Comparison of ENCODE assay signal across 20 mouse cellular contexts in genomic region chr1:187969491-187969890, GRCm38 (mm10).
DNase-seq lines count a peak whose midpoint lies in the region; ATAC-seq and TF ChIP-seq lines count a peak whose summit lies in the region.
"Had no signal": no experiment of that assay in that cellular context is flagged by ENCODE, and none has a peak within 500 bp of the region (broad histone marks: within the 10 kb centered on the region; RNA-seq: fewer than 3 reads in every experiment).

No protein-coding gene starts in this region.

- no peak for TF ChIP-seq POLR2A in heart, adult 2 months (IDR thresholded peaks at IDR 0.05; ENCODE audit: insufficient read depth, low read depth, low read length)

- H3K4me2 ChIP-seq in heart, embryonic 11.5 days, result no peak overlapping the region
- no peak overlapping the region for H3K4me2 ChIP-seq in heart, embryonic 16.5 days (ENCODE audit: low read depth, low read length)
- H3K4me2 ChIP-seq: embryonic facial prominence, embryonic 12.5 days; forebrain, embryonic 12.5 days; hindbrain, embryonic 15.5 days had no signal

- H3K4me1 ChIP-seq in heart, embryonic 10.5 days, result peaks cover 33% of the 10 kb centered on the region
- H3K4me1 ChIP-seq in heart, embryonic 11.5 days (ENCODE audit: control insufficient read depth, insufficient read depth, low read length), result peaks cover 26% of the 10 kb centered on the region
- peaks cover 11% of the 10 kb centered on the region for H3K4me1 ChIP-seq in heart, embryonic 16.5 days (ENCODE audit: control insufficient read depth, insufficient read depth, low read length)
- no peaks in the 10 kb centered on the region; the same call in 1 of the 2 replicates for H3K4me1 ChIP-seq in heart, adult 2 months (ENCODE audit: control insufficient read depth, insufficient read depth, low read length)
- H3K4me1 ChIP-seq: hindbrain, embryonic 15.5 days had no signal

- H3K9ac ChIP-seq in heart, embryonic 11.5 days (ENCODE audit: low read depth, low read length), result no peak overlapping the region
- H3K9ac ChIP-seq in heart, embryonic 16.5 days (ENCODE audit: low read length), result no peak overlapping the region
- no peak overlapping the region for H3K9ac ChIP-seq in heart, adult 2 months (ENCODE audit: low read depth, low read length)
- H3K9ac ChIP-seq: embryonic facial prominence, embryonic 12.5 days; forebrain, embryonic 12.5 days; hindbrain, embryonic 15.5 days had no signal

- no peaks in the 10 kb centered on the region for H3K36me3 ChIP-seq in heart, embryonic 10.5 days
- no peaks in the 10 kb centered on the region for H3K36me3 ChIP-seq in heart, embryonic 11.5 days (ENCODE audit: control insufficient read depth, insufficient read depth, low read length)
- H3K36me3 ChIP-seq in heart, embryonic 16.5 days (ENCODE audit: control insufficient read depth, insufficient read depth), result no peaks in the 10 kb centered on the region
- no peaks in the 10 kb centered on the region; the same call in 1 of the 2 replicates for H3K36me3 ChIP-seq in heart, adult 2 months (ENCODE audit: control insufficient read depth, insufficient read depth, low read length)
- H3K36me3 ChIP-seq: embryonic facial prominence, embryonic 12.5 days; forebrain, embryonic 12.5 days; hindbrain, embryonic 10.5 days; hindbrain, embryonic 15.5 days had no signal

- intact Hi-C loops in heart, adult 2 months (cut with DNase I), result no loop called here
- intact Hi-C loops in left cerebral cortex, postnatal 4 days (cut with DNase I), result loop anchor here (10.0 kb wide), 1 partner anchor 825 kb away; no protein-coding TSS in a partner anchor
- intact Hi-C loops in left cerebral cortex, postnatal 14 days (cut with DNase I), result no loop called here

- H3K9me3 ChIP-seq in heart, embryonic 10.5 days, result no peaks in the 10 kb centered on the region
- H3K9me3 ChIP-seq in heart, embryonic 11.5 days (replicated peaks; ENCODE audit: control insufficient read depth, low read length), result no peaks in the 10 kb centered on the region
- no peaks in the 10 kb centered on the region for H3K9me3 ChIP-seq in heart, embryonic 16.5 days (replicated peaks; ENCODE audit: control insufficient read depth, low read length)
- H3K9me3 ChIP-seq: embryonic facial prominence, embryonic 12.5 days; forebrain, embryonic 12.5 days; hindbrain, embryonic 10.5 days; hindbrain, embryonic 15.5 days had no signal

- no peak for ATAC-seq in heart, embryonic 11.5 days (replicated peaks; ENCODE audit: insufficient number of reproducible peaks, low FRiP score, low TSS enrichment)
- no peak for ATAC-seq in heart, embryonic 16.5 days (replicated peaks; ENCODE audit: extremely low read depth, insufficient read depth, low FRiP score)
- ATAC-seq: forebrain, embryonic 16.5 days; inflammation-experienced regulatory T-cells, adult 6 months; intestine, postnatal 0 days had no signal

- DNase-seq in cerebellum, postnatal 14 days, result peak; percentile 47 to 62
- DNase-seq in cerebellum, adult 11-12 months, result no peak
- DNase-seq in heart, embryonic 10.5 days (ENCODE audit: low spot score), result no peak
- DNase-seq in heart, adult 2 months, result no peak
- DNase-seq in left cerebral cortex, postnatal 4 days, result peak; percentile 50
- DNase-seq in left cerebral cortex, postnatal 14 days (ENCODE audit: low spot score in 2 of 2), result no peak
- DNase-seq: adrenal gland, postnatal 10 days; embryo, embryonic 11 days; gastrocnemius, postnatal 10 days; heart, postnatal 14 days; kidney, adult 8-10 months had no signal

- H3K79me2 ChIP-seq in heart, adult 2 months (replicated peaks; ENCODE audit: control insufficient read depth, insufficient read depth, low read length), result no peaks in the 10 kb centered on the region

- peak overlapping the region; percentile 47; the same call in 1 of the 2 replicates for H3K27ac ChIP-seq in heart, embryonic 10.5 days
- no peak overlapping the region for H3K27ac ChIP-seq in heart, embryonic 11.5 days (ENCODE audit: low read depth, low read length)
- peak overlapping the region; percentile 59; the same call in 1 of the 2 replicates for H3K27ac ChIP-seq in heart, embryonic 16.5 days (ENCODE audit: low read length)
- no peak overlapping the region for H3K27ac ChIP-seq in heart, adult 2 months
- H3K27ac ChIP-seq: embryonic facial prominence, embryonic 12.5 days; forebrain, embryonic 12.5 days; hindbrain, embryonic 10.5 days; hindbrain, embryonic 15.5 days had no signal

- TF ChIP-seq CTCF in heart, adult 2 months (IDR thresholded peaks at IDR 0.05), result no peak

- 87% methylated on average over 5 of the region's 5 CpGs for WGBS in heart, embryonic 10.5 days
- WGBS in heart, embryonic 11.5 days (ENCODE audit: insufficient replicate concordance), result 77% methylated on average over 5 of the region's 5 CpGs
- 52% methylated on average over 5 of the region's 5 CpGs for WGBS in heart, embryonic 16.5 days
- WGBS in heart, adult 2 months, result 86% methylated on average over 5 of the region's 5 CpGs

- H3K27me3 ChIP-seq in heart, embryonic 10.5 days (ENCODE audit: insufficient read depth, poor library complexity, severe bottlenecking), result no peaks in the 10 kb centered on the region
- H3K27me3 ChIP-seq in heart, embryonic 11.5 days (ENCODE audit: control insufficient read depth, insufficient read depth, low read length), result no peaks in the 10 kb centered on the region
- no peaks in the 10 kb centered on the region for H3K27me3 ChIP-seq in heart, embryonic 16.5 days (ENCODE audit: control insufficient read depth, insufficient read depth, low read length)
- no peaks in the 10 kb centered on the region for H3K27me3 ChIP-seq in heart, adult 2 months (ENCODE audit: control insufficient read depth, insufficient read depth, low read length)
- H3K27me3 ChIP-seq: embryonic facial prominence, embryonic 12.5 days; hindbrain, embryonic 15.5 days had no signal

- H3K4me3 ChIP-seq in heart, embryonic 10.5 days, result no peak overlapping the region
- H3K4me3 ChIP-seq in heart, embryonic 11.5 days (ENCODE audit: low read depth, low read length), result no peak overlapping the region
- H3K4me3 ChIP-seq in heart, embryonic 16.5 days (ENCODE audit: low read length), result no peak overlapping the region
- H3K4me3 ChIP-seq in heart, adult 2 months, result no peak overlapping the region
- H3K4me3 ChIP-seq: embryonic facial prominence, embryonic 12.5 days; forebrain, embryonic 12.5 days; hindbrain, embryonic 10.5 days; hindbrain, embryonic 15.5 days had no signal

- TF ChIP-seq EP300 in heart, adult 2 months (IDR thresholded peaks at IDR 0.05; ENCODE audit: insufficient read depth, low read depth, low read length), result no peak

Comparison
In these comparisons a context has a peak if more than half of its experiments do, and no peak if none do; other contexts are left out.
1. DNase-seq: peak in cerebellum, postnatal 14 days (2 of 2) and left cerebral cortex, postnatal 4 days (single experiment); none in cerebellum, adult 11-12 months (single experiment), heart, embryonic 10.5 days (single experiment), heart, adult 2 months (0 of 2) and left cerebral cortex, postnatal 14 days (0 of 2).
2. H3K27ac ChIP-seq: peak in heart, embryonic 10.5 days (single experiment) and heart, embryonic 16.5 days (single experiment); none in heart, embryonic 11.5 days (single experiment) and heart, adult 2 months (single experiment).